Mouse (Mus musculus): ENCODE data around the gene Neu1. TPM values are rescaled to one million over a fixed set of nuclear protein-coding genes. Genes with fewer than 3 reads are reported as not detected.
A peak's percentile ranks its signal among the peaks of the same experiment; 100 is the strongest.
"Not testable (repeated sequence)": the region's sequence is repeated elsewhere in the genome, so short reads cannot be mapped to it uniquely, and the experiment has no call there.

The Neu1 gene
- total RNA-seq, 2 experiments from 2014 or later = 39.4 to 43.1 TPM

DNA sequence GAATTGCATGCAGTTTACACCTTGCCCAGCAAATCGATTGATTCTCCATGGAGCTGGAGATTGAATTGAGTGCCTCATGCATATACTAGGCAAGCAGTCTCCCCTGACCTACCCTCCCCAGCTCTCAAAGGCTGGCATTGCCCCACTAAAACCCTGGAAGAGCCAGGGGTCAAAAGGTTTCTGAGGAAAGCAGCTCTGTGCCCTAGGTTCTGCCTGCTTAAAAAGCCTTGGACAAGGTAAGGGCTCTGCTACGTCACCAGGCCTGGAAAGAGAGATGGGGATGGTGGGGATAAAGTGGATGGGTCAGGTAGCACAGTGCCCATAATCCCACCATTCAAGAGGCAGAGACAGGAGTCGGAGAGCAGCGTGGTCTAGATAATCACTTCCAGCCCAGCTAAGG is 23.8 kb downstream of the Neu1 start:
- DNase-seq (ENCODE audit: low spot score in 2 of 2) = no peak
- TF ChIP-seq CTCF (conservative IDR thresholded peaks at IDR 0.05) = no peak
- H3K4me3 ChIP-seq = no peak overlapping the region
- no peak overlapping the region for H3K27ac ChIP-seq

- TF ChIP-seq CTCF (conservative IDR thresholded peaks at IDR 0.05) = no peak
- H3K27ac ChIP-seq = no peak overlapping the region
- no peak overlapping the region for H3K4me3 ChIP-seq
- no peak for DNase-seq (ENCODE audit: low spot score in 2 of 2)
These were observed 24.8 kb downstream of the Neu1 start for GRCm38 (mm10) chr17:34955884-34956283.

GRCm38 (mm10) chr17:34956340-34956739 is 25.3 kb downstream of the Neu1 start:
- Histone ChIP-seq H3K4me3 (no peak overlapping the region), H3K27ac (no peak overlapping the region)
- DNase-seq (ENCODE audit: low spot score in 2 of 2) = no peak
- peak; percentile 75 for TF ChIP-seq CTCF (conservative IDR thresholded peaks at IDR 0.05)

- not testable (repeated sequence) for H3K4me3 ChIP-seq; DNase-seq (ENCODE audit: low spot score in 2 of 2); H3K27ac ChIP-seq
These were observed 26.2 kb downstream of the Neu1 start for GRCm38 (mm10) chr17:34957291-34957690.

GRCm38 (mm10) chr17:34957966-34958365 is 26.9 kb downstream of the Neu1 start:
- not testable (repeated sequence) for H3K27ac ChIP-seq; H3K4me3 ChIP-seq; DNase-seq (ENCODE audit: low spot score in 2 of 2)

DNA sequence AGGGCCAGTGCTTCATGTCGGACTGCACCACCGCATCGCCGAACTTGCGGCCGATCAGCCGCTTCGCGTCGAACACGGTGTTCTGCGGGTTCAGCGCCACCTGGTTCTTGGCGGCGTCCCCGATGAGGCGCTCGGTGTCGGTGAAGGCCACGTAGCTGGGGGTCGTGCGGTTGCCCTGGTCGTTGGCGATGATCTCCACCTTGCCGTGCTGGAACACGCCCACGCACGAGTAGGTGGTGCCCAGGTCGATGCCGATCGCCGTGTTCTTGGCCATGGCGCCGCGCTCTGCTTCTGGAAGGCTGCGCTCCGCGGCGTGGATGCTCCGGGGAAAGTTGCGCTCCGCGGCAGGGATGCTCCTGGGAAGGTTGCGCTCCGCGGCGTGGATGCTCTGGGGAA is 27.7 kb downstream of the Neu1 start:
- DNase-seq (ENCODE audit: low spot score in 2 of 2) = not testable (repeated sequence)

GRCm38 (mm10) chr17:34959130-34959778 is 28.2 kb downstream of the Neu1 start, which contains the start of gene Hspa1b:
Gene Hspa1b, minus strand, starts transcription at chr17:34959238.
- DNase-seq (ENCODE audit: low spot score in 2 of 2) = peak; percentile 56 to 69
- peak within 1 kb of the TSS; percentile 66 for H3K4me3 ChIP-seq
- H3K27ac ChIP-seq = peak within 1 kb of the TSS; percentile 95

More for the DNA sequence above, 27.7 kb downstream of the Neu1 start:
- not testable (repeated sequence) for H3K27ac ChIP-seq
- H3K4me3 ChIP-seq = peak overlapping the region; percentile 66

- peak overlapping the region; percentile 95 for H3K27ac ChIP-seq
- no peak for TF ChIP-seq CTCF (conservative IDR thresholded peaks at IDR 0.05)
- no peak for DNase-seq (ENCODE audit: low spot score in 2 of 2)
- peak overlapping the region; percentile 66 for H3K4me3 ChIP-seq
These were observed 28.9 kb downstream of the Neu1 start for GRCm38 (mm10) chr17:34959881-34960515.

- TF ChIP-seq CTCF (conservative IDR thresholded peaks at IDR 0.05) = no peak
- DNase-seq (ENCODE audit: low spot score in 2 of 2) = no peak
- Histone ChIP-seq H3K4me3 (no peak overlapping the region), H3K27ac (peak overlapping the region; percentile 95; the same call in 1 of the 2 replicates)
These were observed 29.8 kb downstream of the Neu1 start for GRCm38 (mm10) chr17:34960702-34961493.

DNA sequence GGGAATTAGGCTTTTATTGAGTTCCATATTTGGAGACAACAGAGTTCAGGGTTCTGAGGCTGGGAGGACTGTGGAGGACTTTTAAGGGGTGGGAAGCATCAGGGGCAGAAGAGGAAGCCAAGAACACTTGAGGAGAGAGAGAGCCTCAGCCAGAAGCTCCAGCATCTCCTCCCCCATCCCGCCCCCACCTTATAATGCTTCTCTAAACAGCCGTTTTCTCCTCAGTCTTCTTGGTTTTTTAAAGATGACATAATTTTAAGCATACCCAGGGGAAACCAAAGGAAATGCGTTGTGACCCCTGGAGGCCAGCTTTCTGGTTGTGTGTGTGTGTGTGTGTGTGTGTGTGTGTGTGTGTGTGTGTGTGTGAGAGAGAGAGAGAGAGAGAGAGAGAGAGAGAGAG is 31.1 kb downstream of the Neu1 start:
- DNase-seq (ENCODE audit: low spot score in 2 of 2) = no peak
- no peak for TF ChIP-seq CTCF (conservative IDR thresholded peaks at IDR 0.05)
- Histone ChIP-seq H3K27ac (peak overlapping the region; percentile 18; the same call in 1 of the 2 replicates), H3K4me3 (no peak overlapping the region)

DNA sequence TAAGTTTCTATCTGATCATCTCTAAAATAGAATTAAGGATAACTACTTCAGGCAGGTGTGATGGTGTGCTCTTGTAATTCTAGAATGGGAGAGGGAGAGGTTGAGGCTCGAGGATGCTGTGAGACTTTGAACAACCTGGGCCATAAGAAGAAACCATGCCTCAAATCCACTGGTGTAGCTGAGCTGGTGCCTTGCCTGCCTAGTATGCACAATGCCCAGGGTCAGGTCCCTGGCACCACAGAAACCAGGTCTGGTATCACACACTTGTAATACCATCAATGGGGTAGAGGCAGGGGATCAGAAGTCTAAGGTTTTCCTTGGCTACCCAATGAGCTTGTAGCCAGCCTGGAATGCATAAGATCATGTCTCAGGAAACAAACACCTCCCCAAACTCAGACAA is 31.8 kb downstream of the Neu1 start:
- Histone ChIP-seq H3K27ac (no peak overlapping the region), H3K4me3 (no peak overlapping the region)
- no peak for TF ChIP-seq CTCF (conservative IDR thresholded peaks at IDR 0.05)
- DNase-seq (ENCODE audit: low spot score in 2 of 2) = no peak

GRCm38 (mm10) chr17:34964640-34965049 is 33.6 kb downstream of the Neu1 start:
- H3K4me3 ChIP-seq = no peak overlapping the region
- no peak for DNase-seq (ENCODE audit: low spot score in 2 of 2)
- TF ChIP-seq CTCF (conservative IDR thresholded peaks at IDR 0.05) = no peak
- H3K27ac ChIP-seq = no peak overlapping the region

DNA sequence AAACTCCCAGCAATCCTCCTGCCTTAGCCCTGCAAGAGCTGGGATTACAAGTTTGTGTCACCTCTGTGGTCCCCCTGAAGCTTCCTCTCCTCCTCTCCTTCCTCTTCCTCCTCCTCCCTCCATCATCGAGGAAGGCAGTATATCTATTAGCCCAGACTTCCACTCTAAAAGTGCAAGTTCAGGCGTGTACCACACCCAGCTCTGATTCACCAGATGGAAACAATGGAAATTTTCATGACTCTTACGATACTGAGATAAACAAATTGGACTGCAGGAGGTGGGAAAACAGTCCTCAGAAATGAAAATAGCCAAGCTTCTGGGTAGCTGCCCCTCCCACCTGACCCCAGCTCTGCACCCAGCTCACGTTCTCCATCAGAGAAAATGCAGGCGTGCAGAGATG is 34.6 kb downstream of the Neu1 start:
- H3K4me3 ChIP-seq = no peak overlapping the region
- no peak for TF ChIP-seq CTCF (conservative IDR thresholded peaks at IDR 0.05)
- DNase-seq (ENCODE audit: low spot score in 2 of 2) = no peak
- H3K27ac ChIP-seq = no peak overlapping the region

- DNase-seq (ENCODE audit: low spot score in 2 of 2); H3K4me3 ChIP-seq; H3K27ac ChIP-seq: not testable (repeated sequence)
These were observed 38.8 kb downstream of the Neu1 start, which contains the start of gene Gm20481 for GRCm38 (mm10) chr17:34969822-34970221. Gene Gm20481, plus strand, starts transcription at chr17:34969912.

- H3K4me3 ChIP-seq; DNase-seq (ENCODE audit: low spot score in 2 of 2); H3K27ac ChIP-seq: not testable (repeated sequence)
These were observed 39.8 kb downstream of the Neu1 start for GRCm38 (mm10) chr17:34970850-34971249.

GRCm38 (mm10) chr17:34971694-34972068 is 40.6 kb downstream of the Neu1 start:
- not testable (repeated sequence) for H3K27ac ChIP-seq
- peak overlapping the region; percentile 59 for H3K4me3 ChIP-seq

GRCm38 (mm10) chr17:34972069-34972749 is 41.2 kb downstream of the Neu1 start, which contains the start of the genes Hspa1a and Hspa1l:
Gene Hspa1a, minus strand, starts transcription at chr17:34972156.
Gene Hspa1l, plus strand, starts transcription at chr17:34972703.
- Histone ChIP-seq H3K27ac (peak within 1 kb of the TSS; percentile 81), H3K4me3 (peak within 1 kb of the TSS; percentile 59)
- DNase-seq (ENCODE audit: low spot score in 2 of 2) = peak; percentile 61 to 71

More at GRCm38 (mm10) chr17:34971694-34972068, 40.6 kb downstream of the Neu1 start:
- DNase-seq (ENCODE audit: low spot score in 2 of 2) = not testable (repeated sequence)
